Mouse (Mus musculus) heart, postnatal 0 days (tissue): Measurements from ENCODE around the gene Slc2a10. TPM values are rescaled to one million over a fixed set of nuclear protein-coding genes. Genes with fewer than 3 reads are reported as not detected.

ENCODE experiments used
- ATAC-seq: fragments of 200-750 bp; cut with Nextera tagmentation; 2 replicates; pipeline ENCODE4 v1.8.0; 2017; ENCODE audit warnings: low read depth, moderate number of reproducible peaks, moderate library complexity; ENCODE audit not compliant: insufficient read depth
- DNase-seq: peaks from one replicate; pipeline ENCODE4 v3.0.0-alpha.2; 2016; ENCODE audit warnings: low spot score
- H3K27ac ChIP-seq: fragments of 300-500 bp; sonication (generic); 2 replicates; pipeline ENCODE4 v1.5.1; 2014; ENCODE audit warnings: low read depth, mild to moderate bottlenecking
- H3K27me3 ChIP-seq: fragments of 300-500 bp; sonication (generic); 2 replicates; pipeline ENCODE4 v1.6.1; 2014; ENCODE audit warnings: low read length, mixed read lengths; ENCODE audit not compliant: control insufficient read depth, insufficient read depth
- H3K36me3 ChIP-seq: fragments of 300-500 bp; sonication (generic); replicated peaks from 2 replicates; pipeline ENCODE4 v1.6.1; 2014; ENCODE audit warnings: low read length, mixed read lengths; ENCODE audit not compliant: control insufficient read depth, insufficient read depth
- H3K4me1 ChIP-seq: fragments of 300-500 bp; sonication (generic); 2 replicates; pipeline ENCODE4 v1.6.1; 2014; ENCODE audit warnings: antibody characterized with exemption; ENCODE audit not compliant: control insufficient read depth, insufficient read depth
- H3K4me2 ChIP-seq: fragments of 300-500 bp; sonication (generic); 2 replicates; pipeline ENCODE4 v1.6.1; 2014; ENCODE audit warnings: low read depth, mild to moderate bottlenecking, low read length, moderate library complexity
- H3K4me3 ChIP-seq: fragments of 300-500 bp; sonication (generic); 2 replicates; pipeline ENCODE4 v1.5.1; 2014; ENCODE audit warnings: low read depth, low read length
- H3K9ac ChIP-seq: fragments of 300-500 bp; sonication (generic); replicated peaks from 2 replicates; pipeline ENCODE4 v1.6.1; 2014; ENCODE audit warnings: low read depth, low read length, mixed read lengths
- H3K9me3 ChIP-seq: fragments of 300-500 bp; sonication (generic); replicated peaks from 2 replicates; pipeline ENCODE4 v1.6.1; 2016; ENCODE audit warnings: low read length; ENCODE audit not compliant: control insufficient read depth
- CTCF ChIP-seq: IDR thresholded peaks from 2 replicates; pipeline ENCODE4 v1.5.1; 2016; ENCODE audit warnings: antibody characterized with exemption, control low read depth, low read depth
- EP300 ChIP-seq: IDR thresholded peaks from 2 replicates; pipeline ENCODE4 v1.6.1; 2016; ENCODE audit warnings: antibody characterized with exemption, low read depth
- WGBS: fragments of 180-500 bp; shearing (Covaris S2); extraction: QIAGEN DNeasy Blood & Tissue Kit; methylation state at CpG from one replicate; pipeline ENCODE4 v1.1.7; 2014; 5-methylcytosine and 5-hydroxymethylcytosine counted together
- polyA plus RNA-seq: library from polyadenylated mRNA; unstranded; fragments of >200 nt; fragmentation: Nextera tagmentation; extraction: Ambion mirVana; gene quantifications from 2 replicates; pipeline ENCODE4 v1.2.1, GENCODE M21; 2015
- total RNA-seq: library from RNA; depleted of rRNA; stranded (reverse); fragments of >200 nt; gene quantifications from 2 replicates; pipeline ENCODE4 v1.2.3, GENCODE M21; 2014; ENCODE audit warnings: low replicate concordance; rRNA removed

Gene Slc2a10
- total and polyA plus RNA-seq, 2 experiments from 2014 or later = 3.5 to 3.6 TPM

DNA sequence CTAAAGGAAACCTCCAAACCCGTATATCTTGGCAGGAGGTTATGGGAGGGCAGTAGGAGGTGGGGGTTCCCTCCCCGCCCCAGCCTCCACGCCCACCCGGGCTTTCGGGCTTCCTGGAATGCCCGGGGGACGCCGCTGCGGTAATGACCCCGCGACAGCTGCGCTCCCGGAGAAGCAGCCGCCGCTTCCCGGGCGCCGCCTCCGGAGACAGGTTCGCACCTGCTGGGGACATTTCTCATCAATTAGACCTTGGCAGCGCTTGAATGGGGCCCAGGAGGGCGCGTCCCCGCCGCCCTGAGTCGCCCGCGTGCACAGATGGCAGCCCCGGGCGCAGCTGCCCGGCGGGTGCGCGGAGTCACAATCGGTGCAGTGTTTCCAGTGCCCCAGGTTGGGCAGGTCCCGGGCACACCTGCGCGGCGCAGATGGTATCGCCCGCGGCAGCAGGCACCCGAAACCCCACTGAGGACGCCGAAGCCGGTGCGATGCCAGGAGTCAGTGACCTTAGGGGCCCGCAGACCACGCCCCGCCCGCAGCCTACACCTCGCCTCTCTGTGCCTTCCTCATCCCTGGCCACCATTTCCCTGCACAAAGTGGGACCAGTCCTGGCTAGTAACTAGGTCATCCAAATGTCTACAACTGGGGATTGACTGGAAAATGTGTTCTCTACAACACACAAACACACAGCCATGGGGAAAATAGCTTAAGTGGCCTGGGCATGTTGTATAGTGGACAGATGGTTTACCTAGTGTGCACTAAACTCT lies 59.9 kb downstream of the Slc2a10 start:
- ATAC-seq (no peak), DNase-seq (no peak)
- peak overlapping the region; percentile 61 for H3K4me2 ChIP-seq
- peaks cover 43% of the 10 kb centered on the region for H3K27me3 ChIP-seq
- peak overlapping the region; percentile 36 for H3K4me3 ChIP-seq
- WGBS = 4% methylated on average over 40 of the region's 52 CpGs
- no peak overlapping the region for H3K27ac ChIP-seq
- H3K4me1 ChIP-seq = no peaks in the 10 kb centered on the region; the same call in 1 of the 2 replicates
- H3K9ac ChIP-seq = no peak overlapping the region
- no peak for TF ChIP-seq EP300
- no peak for TF ChIP-seq CTCF
- H3K36me3 ChIP-seq = no peaks in the 10 kb centered on the region
- H3K9me3 ChIP-seq = no peaks in the 10 kb centered on the region

DNA sequence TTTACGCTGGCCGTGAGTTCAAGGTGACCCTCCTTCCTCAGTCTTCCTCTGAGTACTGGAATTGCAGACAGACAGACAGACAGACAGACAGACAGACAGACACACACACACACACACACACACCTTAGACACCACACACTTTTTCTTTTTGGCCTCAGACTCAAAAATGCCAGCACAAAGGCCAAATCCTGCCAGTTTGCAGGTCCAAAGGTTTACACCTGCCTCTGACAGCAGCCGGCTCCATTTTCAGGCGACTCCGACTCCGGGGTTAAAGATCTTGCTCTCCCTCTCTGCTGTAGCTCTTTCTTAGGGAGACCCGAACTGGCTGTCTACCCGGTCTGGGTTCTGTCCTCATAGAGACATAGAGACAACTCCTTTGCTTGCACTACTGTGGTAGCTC lies 60.5 kb downstream of the Slc2a10 start:
- H3K9me3 ChIP-seq = no peaks in the 10 kb centered on the region
- 69% methylated on average over 8 of the region's 8 CpGs for WGBS
- ATAC-seq = no peak
- no peak for TF ChIP-seq EP300
- TF ChIP-seq CTCF = no peak
- H3K9ac ChIP-seq = no peak overlapping the region
- no peak overlapping the region for H3K4me2 ChIP-seq
- no peak overlapping the region for H3K27ac ChIP-seq
- H3K27me3 ChIP-seq = peaks cover 43% of the 10 kb centered on the region
- H3K4me3 ChIP-seq = no peak overlapping the region
- H3K4me1 ChIP-seq = no peaks in the 10 kb centered on the region; the same call in 1 of the 2 replicates
- no peaks in the 10 kb centered on the region for H3K36me3 ChIP-seq
- DNase-seq = no peak

DNA sequence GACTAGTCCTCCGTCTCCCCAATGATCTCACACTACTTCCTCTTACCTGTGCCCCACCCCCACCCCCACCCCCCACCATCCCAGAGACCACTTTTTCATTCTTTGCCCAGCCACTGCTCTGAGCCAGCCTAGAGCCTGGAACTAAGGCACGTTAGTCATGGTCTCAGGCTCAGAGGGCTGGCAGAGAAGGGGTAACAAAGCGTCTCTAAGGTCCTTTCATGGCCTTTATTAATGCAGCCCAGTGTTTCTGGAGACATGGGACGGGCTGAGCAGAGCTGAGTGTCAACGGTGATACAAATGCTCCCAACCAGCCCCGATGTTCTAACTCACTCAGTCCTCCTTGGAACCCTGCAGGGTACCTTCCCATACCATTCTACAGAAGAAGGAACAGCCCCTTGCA lies 61.0 kb downstream of the Slc2a10 start:
- DNase-seq (no peak), ATAC-seq (no peak)
- Histone ChIP-seq H3K4me2 (no peak overlapping the region), H3K27ac (no peak overlapping the region), H3K4me1 (no peaks in the 10 kb centered on the region; the same call in 1 of the 2 replicates), H3K9me3 (no peaks in the 10 kb centered on the region), H3K9ac (no peak overlapping the region), H3K27me3 (peaks cover 43% of the 10 kb centered on the region), H3K4me3 (no peak overlapping the region), H3K36me3 (no peaks in the 10 kb centered on the region)
- WGBS = 63% methylated on average over 6 of the region's 6 CpGs
- no peak for TF ChIP-seq EP300
- TF ChIP-seq CTCF = no peak

DNA sequence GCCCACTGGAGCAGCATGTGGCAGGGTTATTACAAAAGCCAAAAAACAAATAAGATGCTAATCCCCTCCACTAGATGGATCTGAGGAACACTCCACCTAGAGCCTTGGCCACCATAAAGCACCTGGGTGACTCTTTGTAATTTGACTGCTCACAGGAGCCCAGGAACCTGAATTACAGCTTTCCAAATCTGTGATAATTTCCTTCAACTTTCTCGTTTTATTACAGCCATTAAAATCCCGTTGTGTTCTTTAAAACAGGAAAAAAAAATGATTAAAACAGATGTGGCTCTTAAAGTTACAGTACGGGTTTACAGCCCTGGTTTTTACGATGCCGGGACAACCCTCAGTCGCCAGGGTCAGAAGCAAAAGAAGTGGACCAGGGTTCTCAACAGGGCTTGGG lies 63.3 kb downstream of the Slc2a10 start:
- ATAC-seq (no peak), DNase-seq (no peak)
- Histone ChIP-seq H3K27me3 (peaks cover 40% of the 10 kb centered on the region), H3K9ac (no peak overlapping the region), H3K4me3 (no peak overlapping the region), H3K27ac (no peak overlapping the region), H3K4me2 (no peak overlapping the region), H3K9me3 (no peaks in the 10 kb centered on the region), H3K36me3 (no peaks in the 10 kb centered on the region), H3K4me1 (no peaks in the 10 kb centered on the region; the same call in 1 of the 2 replicates)
- 65% methylated on average over 6 of the region's 6 CpGs for WGBS
- TF ChIP-seq EP300 = no peak
- TF ChIP-seq CTCF = no peak

DNA sequence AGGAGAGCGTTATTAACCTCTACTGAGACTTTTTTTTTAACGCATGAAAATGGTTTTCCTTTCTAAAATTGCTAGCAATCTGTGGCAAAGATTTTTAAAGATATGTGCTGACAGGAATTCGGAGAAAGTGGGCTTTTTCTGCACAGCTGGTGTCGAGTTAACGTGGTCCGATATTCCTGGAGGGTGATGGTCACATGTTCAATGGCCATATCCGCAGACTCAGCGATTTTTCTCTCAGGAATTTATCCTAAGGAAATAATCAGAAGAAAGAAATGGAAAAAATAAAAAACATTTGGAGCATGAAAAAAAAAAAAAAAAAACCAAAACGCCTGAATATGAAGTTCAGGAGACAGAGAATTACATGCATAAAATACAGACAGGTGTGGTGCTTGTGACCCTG lies 64.2 kb downstream of the Slc2a10 start:
- no peak overlapping the region for H3K4me3 ChIP-seq
- H3K9me3 ChIP-seq = no peaks in the 10 kb centered on the region
- H3K36me3 ChIP-seq = no peaks in the 10 kb centered on the region
- H3K9ac ChIP-seq = no peak overlapping the region
- WGBS = 70% methylated on average over 9 of the region's 9 CpGs
- H3K27ac ChIP-seq = no peak overlapping the region
- no peak overlapping the region for H3K4me2 ChIP-seq
- ATAC-seq = no peak
- no peak for DNase-seq
- TF ChIP-seq CTCF = no peak
- no peak for TF ChIP-seq EP300
- H3K4me1 ChIP-seq = no peaks in the 10 kb centered on the region; the same call in 1 of the 2 replicates
- peaks cover 33% of the 10 kb centered on the region for H3K27me3 ChIP-seq

DNA sequence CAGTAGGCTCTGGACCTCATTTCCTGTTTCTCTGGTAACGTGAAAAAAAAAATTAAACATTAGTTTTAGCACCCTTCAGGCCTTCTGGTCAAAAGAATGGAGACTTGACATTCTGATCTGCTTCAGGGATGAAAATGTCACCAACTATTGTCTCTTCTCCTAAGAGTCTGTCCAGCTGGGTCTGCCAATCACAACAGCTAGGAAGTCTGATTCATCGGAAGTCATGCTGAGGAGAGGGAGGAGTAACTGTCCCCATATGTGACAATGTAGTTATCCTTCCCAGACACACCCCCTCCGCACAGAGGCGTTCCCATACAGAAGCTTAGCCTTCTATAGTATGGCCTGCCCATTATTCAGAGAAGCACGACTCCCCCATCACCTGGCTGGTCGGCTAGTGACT lies 65.3 kb downstream of the Slc2a10 start:
- H3K27ac ChIP-seq = no peak overlapping the region
- H3K4me3 ChIP-seq = no peak overlapping the region
- H3K27me3 ChIP-seq = peaks cover 22% of the 10 kb centered on the region; the same call in 1 of the 2 replicates
- TF ChIP-seq CTCF (no peak), EP300 (no peak)
- H3K36me3 ChIP-seq = no peaks in the 10 kb centered on the region
- no peak for ATAC-seq
- H3K4me1 ChIP-seq = no peaks in the 10 kb centered on the region
- DNase-seq = no peak
- no peak overlapping the region for H3K4me2 ChIP-seq
- WGBS = 52% methylated on average over 6 of the region's 6 CpGs
- H3K9me3 ChIP-seq = no peaks in the 10 kb centered on the region
- H3K9ac ChIP-seq = no peak overlapping the region

Other genes starting within 250 kb of the Slc2a10 start
- gene Slc35c2, start 215.9 kb upstream of the Slc2a10 start, total RNA-seq = 39.4 and 73.8 TPM in 2 replicates
- 32.6 and 33.7 TPM in 2 replicates for gene Slc35c2, start 215.9 kb upstream of the Slc2a10 start, polyA plus RNA-seq
- 69.6 and 70.6 TPM in 2 replicates for gene Elmo2, start 177.3 kb upstream of the Slc2a10 start, total RNA-seq
- gene Elmo2, start 177.3 kb upstream of the Slc2a10 start, polyA plus RNA-seq = 24.1 and 24.6 TPM in 2 replicates
- gene Zfp663, start 135.1 kb upstream of the Slc2a10 start, total RNA-seq = not detected in 2 replicates
- 0.07 TPM in 1 of 2 replicates, not detected in the other for gene Zfp663, start 135.1 kb upstream of the Slc2a10 start, polyA plus RNA-seq
- gene Zfp334, start 115.5 kb upstream of the Slc2a10 start, total RNA-seq = 2.7 and 3.3 TPM in 2 replicates
- 1.4 and 1.6 TPM in 2 replicates for gene Zfp334, start 115.5 kb upstream of the Slc2a10 start, polyA plus RNA-seq
- gene Ocstamp, start 103.4 kb upstream of the Slc2a10 start, total RNA-seq = not detected in 2 replicates
- gene Ocstamp, start 103.4 kb upstream of the Slc2a10 start, polyA plus RNA-seq = 0.07 TPM in 1 of 2 replicates, not detected in the other
- gene Slc13a3, start 30.6 kb upstream of the Slc2a10 start, total RNA-seq = 0.04 TPM in 1 of 2 replicates, not detected in the other
- gene Slc13a3, start 30.6 kb upstream of the Slc2a10 start, polyA plus RNA-seq = 0.14 and 0.16 TPM in 2 replicates
- 14.9 and 22.4 TPM in 2 replicates for gene Trp53rka, start 10.5 kb upstream of the Slc2a10 start, total RNA-seq
- 14.4 and 15.7 TPM in 2 replicates for gene Trp53rka, start 10.5 kb upstream of the Slc2a10 start, polyA plus RNA-seq
- gene Eya2, start 91.2 kb downstream of the Slc2a10 start, total RNA-seq = 0.95 and 3.2 TPM in 2 replicates
- gene Eya2, start 91.2 kb downstream of the Slc2a10 start, polyA plus RNA-seq = 0.96 and 1.1 TPM in 2 replicates